Mouse (Mus musculus): ENCODE data around the gene B230118H07Rik. TPM values are rescaled to one million over a fixed set of nuclear protein-coding genes. Genes with fewer than 3 reads are reported as not detected.

B230118H07Rik gene
- 46.0 and 49.4 TPM in 2 replicates for polyA plus RNA-seq (2014; fragmentation: Nextera tagmentation; extraction: Ambion mirVana)

GRCm38 (mm10) chr2:101649114-101649671 is at the start of gene B230118H07Rik, which contains the start of gene Rag1:
Gene B230118H07Rik, minus strand, starts transcription at chr2:101649532.
Gene Rag1, minus strand, starts transcription at chr2:101649501.
- no peak within 1 kb of the TSS for H3K4me3 ChIP-seq (replicated peaks; ENCODE audit: low read depth, low read length)
- no peak within 1 kb of the TSS for H3K4me2 ChIP-seq (ENCODE audit: low read length)
- ATAC-seq (ENCODE audit: low FRiP score, low TSS enrichment) (no peak), DNase-seq (no peak)
- H3K27me3 ChIP-seq (ENCODE audit: control insufficient read depth, insufficient read depth, low read length) = no peaks in the 10 kb centered on the region
- H3K9ac ChIP-seq (replicated peaks; ENCODE audit: low read length) = no peak within 1 kb of the TSS
- no peaks in the 10 kb centered on the region for H3K9me3 ChIP-seq (ENCODE audit: control insufficient read depth, low read length)
- H3K36me3 ChIP-seq (ENCODE audit: control insufficient read depth, insufficient read depth, low read length) = no peaks in the 10 kb centered on the region
- no peak within 1 kb of the TSS for H3K27ac ChIP-seq (replicated peaks; ENCODE audit: low read depth, low read length)
- 38% methylated on average over 8 of the region's 8 CpGs for WGBS
- no peaks in the 10 kb centered on the region for H3K4me1 ChIP-seq (ENCODE audit: control insufficient read depth, insufficient read depth, low read length)

- no peak for ATAC-seq (ENCODE audit: low FRiP score, low TSS enrichment)
- H3K4me2 ChIP-seq (ENCODE audit: low read length) = no peak overlapping the region
- no peaks in the 10 kb centered on the region for H3K27me3 ChIP-seq (ENCODE audit: control insufficient read depth, insufficient read depth, low read length)
- H3K9me3 ChIP-seq (ENCODE audit: control insufficient read depth, low read length) = no peaks in the 10 kb centered on the region
- no peak overlapping the region for H3K4me3 ChIP-seq (replicated peaks; ENCODE audit: low read depth, low read length)
- 86% methylated on average over 7 of the region's 7 CpGs for WGBS
- DNase-seq = no peak
- peaks cover 65% of the 10 kb centered on the region for H3K36me3 ChIP-seq (ENCODE audit: control insufficient read depth, insufficient read depth, low read length)
- H3K9ac ChIP-seq (replicated peaks; ENCODE audit: low read length) = no peak overlapping the region
- no peaks in the 10 kb centered on the region for H3K4me1 ChIP-seq (ENCODE audit: control insufficient read depth, insufficient read depth, low read length)
- H3K27ac ChIP-seq (replicated peaks; ENCODE audit: low read depth, low read length) = no peak overlapping the region
These were observed 46.3 kb upstream of the B230118H07Rik start for GRCm38 (mm10) chr2:101695584-101695983.

- Histone ChIP-seq H3K27me3 (ENCODE audit: control insufficient read depth, insufficient read depth, low read length) (no peaks in the 10 kb centered on the region), H3K9me3 (ENCODE audit: control insufficient read depth, low read length) (no peaks in the 10 kb centered on the region), H3K9ac (replicated peaks; ENCODE audit: low read length) (no peak overlapping the region), H3K36me3 (ENCODE audit: control insufficient read depth, insufficient read depth, low read length) (peaks cover 66% of the 10 kb centered on the region), H3K4me2 (ENCODE audit: low read length) (no peak overlapping the region), H3K27ac (replicated peaks; ENCODE audit: low read depth, low read length) (no peak overlapping the region), H3K4me3 (replicated peaks; ENCODE audit: low read depth, low read length) (no peak overlapping the region), H3K4me1 (ENCODE audit: control insufficient read depth, insufficient read depth, low read length) (no peaks in the 10 kb centered on the region)
- DNase-seq = peak; percentile 77
- no peak for ATAC-seq (ENCODE audit: low FRiP score, low TSS enrichment)
- 65% methylated on average over 5 of the region's 5 CpGs for WGBS
These were observed 44.4 kb upstream of the B230118H07Rik start for GRCm38 (mm10) chr2:101693577-101694215.

- H3K4me1 ChIP-seq (ENCODE audit: control insufficient read depth, insufficient read depth, low read length) = no peaks in the 10 kb centered on the region
- H3K4me3 ChIP-seq (replicated peaks; ENCODE audit: low read depth, low read length) = no peak overlapping the region
- 71% methylated on average over 4 of the region's 4 CpGs for WGBS
These were observed 43.7 kb upstream of the B230118H07Rik start for GRCm38 (mm10) chr2:101693043-101693442.

GRCm38 (mm10) chr2:101690252-101690827 is 41.0 kb upstream of the B230118H07Rik start:
- H3K9ac ChIP-seq (replicated peaks; ENCODE audit: low read length) = no peak overlapping the region
- H3K4me1 ChIP-seq (ENCODE audit: control insufficient read depth, insufficient read depth, low read length) = no peaks in the 10 kb centered on the region
- no peak overlapping the region for H3K27ac ChIP-seq (replicated peaks; ENCODE audit: low read depth, low read length)
- H3K36me3 ChIP-seq (ENCODE audit: control insufficient read depth, insufficient read depth, low read length) = peaks cover 59% of the 10 kb centered on the region
- H3K27me3 ChIP-seq (ENCODE audit: control insufficient read depth, insufficient read depth, low read length) = no peaks in the 10 kb centered on the region
- no peak overlapping the region for H3K4me2 ChIP-seq (ENCODE audit: low read length)
- H3K9me3 ChIP-seq (ENCODE audit: control insufficient read depth, low read length) = no peaks in the 10 kb centered on the region
- 92% methylated on average over 9 of the region's 9 CpGs for WGBS
- DNase-seq (no peak), ATAC-seq (ENCODE audit: low FRiP score, low TSS enrichment) (no peak)
- no peak overlapping the region for H3K4me3 ChIP-seq (replicated peaks; ENCODE audit: low read depth, low read length)

More at GRCm38 (mm10) chr2:101693043-101693442, 43.7 kb upstream of the B230118H07Rik start:
- DNase-seq (no peak), ATAC-seq (ENCODE audit: low FRiP score, low TSS enrichment) (no peak)
- H3K9me3 ChIP-seq (ENCODE audit: control insufficient read depth, low read length) = no peaks in the 10 kb centered on the region
- peaks cover 66% of the 10 kb centered on the region for H3K36me3 ChIP-seq (ENCODE audit: control insufficient read depth, insufficient read depth, low read length)
- H3K27ac ChIP-seq (replicated peaks; ENCODE audit: low read depth, low read length) = no peak overlapping the region
- H3K27me3 ChIP-seq (ENCODE audit: control insufficient read depth, insufficient read depth, low read length) = no peaks in the 10 kb centered on the region
- no peak overlapping the region for H3K4me2 ChIP-seq (ENCODE audit: low read length)
- no peak overlapping the region for H3K9ac ChIP-seq (replicated peaks; ENCODE audit: low read length)

- peaks cover 59% of the 10 kb centered on the region for H3K36me3 ChIP-seq (ENCODE audit: control insufficient read depth, insufficient read depth, low read length)
- WGBS = 95% methylated on average over 5 of the region's 5 CpGs
These were observed 38.7 kb upstream of the B230118H07Rik start for GRCm38 (mm10) chr2:101688011-101688410.

GRCm38 (mm10) chr2:101684421-101684820 is 35.1 kb upstream of the B230118H07Rik start:
- peaks cover 36% of the 10 kb centered on the region for H3K36me3 ChIP-seq (ENCODE audit: control insufficient read depth, insufficient read depth, low read length)
- H3K4me3 ChIP-seq (replicated peaks; ENCODE audit: low read depth, low read length) = no peak overlapping the region
- ATAC-seq (ENCODE audit: low FRiP score, low TSS enrichment) (no peak), DNase-seq (no peak)
- no peak overlapping the region for H3K4me2 ChIP-seq (ENCODE audit: low read length)
- H3K4me1 ChIP-seq (ENCODE audit: control insufficient read depth, insufficient read depth, low read length) = peaks cover 7% of the 10 kb centered on the region
- H3K9me3 ChIP-seq (ENCODE audit: control insufficient read depth, low read length) = no peaks in the 10 kb centered on the region
- H3K9ac ChIP-seq (replicated peaks; ENCODE audit: low read length) = no peak overlapping the region
- H3K27me3 ChIP-seq (ENCODE audit: control insufficient read depth, insufficient read depth, low read length) = no peaks in the 10 kb centered on the region
- 93% methylated on average over 12 of the region's 12 CpGs for WGBS
- no peak overlapping the region for H3K27ac ChIP-seq (replicated peaks; ENCODE audit: low read depth, low read length)

More at GRCm38 (mm10) chr2:101688011-101688410, 38.7 kb upstream of the B230118H07Rik start:
- H3K27me3 ChIP-seq (ENCODE audit: control insufficient read depth, insufficient read depth, low read length) = no peaks in the 10 kb centered on the region
- no peak for ATAC-seq (ENCODE audit: low FRiP score, low TSS enrichment)
- H3K4me1 ChIP-seq (ENCODE audit: control insufficient read depth, insufficient read depth, low read length) = no peaks in the 10 kb centered on the region
- no peak overlapping the region for H3K4me2 ChIP-seq (ENCODE audit: low read length)
- H3K9ac ChIP-seq (replicated peaks; ENCODE audit: low read length) = no peak overlapping the region
- DNase-seq = no peak
- H3K4me3 ChIP-seq (replicated peaks; ENCODE audit: low read depth, low read length) = no peak overlapping the region
- H3K27ac ChIP-seq (replicated peaks; ENCODE audit: low read depth, low read length) = no peak overlapping the region
- H3K9me3 ChIP-seq (ENCODE audit: control insufficient read depth, low read length) = no peaks in the 10 kb centered on the region

GRCm38 (mm10) chr2:101679164-101679784 is 29.9 kb upstream of the B230118H07Rik start:
- Histone ChIP-seq H3K9ac (replicated peaks; ENCODE audit: low read length) (peak overlapping the region; percentile 91), H3K27ac (replicated peaks; ENCODE audit: low read depth, low read length) (no peak overlapping the region), H3K4me1 (ENCODE audit: control insufficient read depth, insufficient read depth, low read length) (peaks cover 10% of the 10 kb centered on the region), H3K4me2 (ENCODE audit: low read length) (peak overlapping the region; percentile 77), H3K9me3 (ENCODE audit: control insufficient read depth, low read length) (no peaks in the 10 kb centered on the region), H3K4me3 (replicated peaks; ENCODE audit: low read depth, low read length) (peak overlapping the region; percentile 92), H3K36me3 (ENCODE audit: control insufficient read depth, insufficient read depth, low read length) (no peaks in the 10 kb centered on the region), H3K27me3 (ENCODE audit: control insufficient read depth, insufficient read depth, low read length) (no peaks in the 10 kb centered on the region)
- DNase-seq (peak; percentile 53), ATAC-seq (ENCODE audit: low FRiP score, low TSS enrichment) (no peak)
- under 1% methylated on average over 15 of the region's 15 CpGs for WGBS
